Mouse (Mus musculus) forebrain, embryonic 14.5 days (tissue): ENCODE data around the gene Dtnbp1. TPM values are rescaled to one million over a fixed set of nuclear protein-coding genes. Genes with fewer than 3 reads are reported as not detected.
A peak's percentile ranks its signal among the peaks of the same experiment; 100 is the strongest.

Experiments used
- ATAC-seq: fragments of 200-750 bp; cut with Nextera tagmentation; 2 replicates; pipeline ENCODE4 v1.8.0; 2017; ENCODE audit warnings: mild to moderate bottlenecking, moderate library complexity
- DNase-seq: peaks from one replicate; pipeline ENCODE4 v3.0.0-alpha.2; 2015; ENCODE audit warnings: low spot score
- H3K27ac ChIP-seq: fragments of 300-500 bp; sonication (generic); 2 replicates; pipeline ENCODE4 v1.5.1; 2014; ENCODE audit warnings: low read depth, mild to moderate bottlenecking, control low read depth, low read length, moderate library complexity
- H3K27me3 ChIP-seq: fragments of 300-500 bp; sonication (generic); replicated peaks from 2 replicates; pipeline ENCODE4 v1.6.1; 2014; ENCODE audit warnings: low read length, control low read depth, mixed read lengths; ENCODE audit not compliant: control insufficient read depth, insufficient read depth
- H3K36me3 ChIP-seq: fragments of 300-500 bp; sonication (generic); 2 replicates; pipeline ENCODE4 v1.6.1; 2014; ENCODE audit warnings: low read length, control low read depth; ENCODE audit not compliant: control insufficient read depth, insufficient read depth
- H3K4me1 ChIP-seq: fragments of 300-500 bp; sonication (generic); 2 replicates; pipeline ENCODE4 v1.6.1; 2014; ENCODE audit warnings: antibody characterized with exemption, low read length, control low read depth; ENCODE audit not compliant: control insufficient read depth, insufficient read depth
- H3K4me2 ChIP-seq: fragments of 300-500 bp; sonication (generic); 2 replicates; pipeline ENCODE4 v1.6.1; 2014; ENCODE audit warnings: mild to moderate bottlenecking, control low read depth, low read length
- H3K4me3 ChIP-seq: fragments of 300-500 bp; sonication (generic); 2 replicates; pipeline ENCODE4 v1.5.1; 2014; ENCODE audit warnings: low read depth, low read length, control low read depth
- H3K9ac ChIP-seq: fragments of 300-500 bp; sonication (generic); 2 replicates; pipeline ENCODE4 v1.6.1; 2014; ENCODE audit warnings: mild to moderate bottlenecking, low read length, control low read depth, moderate library complexity
- H3K9me3 ChIP-seq: fragments of 300-500 bp; sonication (generic); replicated peaks from 2 replicates; pipeline ENCODE4 v1.6.1; 2016; ENCODE audit warnings: low read length, control low read depth, mixed read lengths; ENCODE audit not compliant: control insufficient read depth
- WGBS: fragments of 180-500 bp; shearing (Covaris S2); extraction: QIAGEN DNeasy Blood & Tissue Kit; methylation state at CpG from one replicate; pipeline ENCODE4 v1.1.7; 2014; 5-methylcytosine and 5-hydroxymethylcytosine counted together
- polyA plus RNA-seq: library from polyadenylated mRNA; unstranded; fragments of >200 nt; fragmentation: Nextera tagmentation; extraction: Ambion mirVana; gene quantifications from 2 replicates; pipeline ENCODE4 v1.2.1, GENCODE M21; 2014

Dtnbp1 gene
- polyA plus RNA-seq, 1 experiment from 2014 or later = 122 TPM

DNA sequence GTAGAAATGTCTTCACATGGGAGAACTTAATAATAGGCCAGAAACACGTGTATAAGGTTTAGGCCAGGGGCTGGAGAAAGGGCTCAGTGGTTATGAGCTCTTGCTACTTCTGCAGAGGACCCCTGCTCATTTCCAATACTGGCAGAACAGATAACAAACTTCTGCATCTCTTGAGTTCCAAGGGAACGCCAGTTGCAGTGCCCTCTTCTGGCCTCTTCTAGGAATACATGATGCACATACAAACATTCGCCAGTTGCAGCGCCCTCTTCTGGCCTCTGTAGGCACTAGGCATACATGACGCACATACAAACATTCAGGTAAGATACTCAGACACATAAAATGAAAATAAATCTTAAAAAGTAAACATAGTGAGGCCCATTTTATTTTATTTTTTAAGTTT lies 4.5 kb upstream of the Dtnbp1 start:
- no peaks in the 10 kb centered on the region for H3K9me3 ChIP-seq
- no peak overlapping the region for H3K9ac ChIP-seq
- DNase-seq = peak; percentile 23
- no peaks in the 10 kb centered on the region for H3K4me1 ChIP-seq
- no peak for ATAC-seq
- H3K4me3 ChIP-seq = no peak overlapping the region
- no peak overlapping the region for H3K4me2 ChIP-seq
- no peaks in the 10 kb centered on the region for H3K27me3 ChIP-seq
- no peaks in the 10 kb centered on the region for H3K36me3 ChIP-seq
- H3K27ac ChIP-seq = no peak overlapping the region
- 83% methylated on average over 5 of the region's 5 CpGs for WGBS

DNA sequence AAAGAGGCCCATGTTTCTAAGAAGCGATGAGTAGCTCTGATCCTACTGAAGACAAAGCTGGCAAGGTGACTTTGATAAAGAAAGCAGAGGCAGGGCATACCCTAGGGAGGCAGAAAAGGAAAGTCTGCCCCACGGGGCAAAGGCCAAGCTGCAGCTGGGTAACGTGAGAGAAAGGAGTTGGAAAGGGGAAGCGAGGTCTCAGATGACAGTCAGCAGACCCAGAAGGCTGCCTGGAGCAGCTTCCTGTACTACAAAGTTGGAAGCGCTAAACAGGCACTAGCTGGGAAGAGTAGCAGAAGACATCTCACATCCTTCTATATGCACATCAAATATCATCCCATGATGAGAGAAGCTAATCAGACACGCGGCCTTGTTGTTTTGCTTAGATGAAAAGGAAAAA lies 3.9 kb upstream of the Dtnbp1 start:
- no peak for ATAC-seq
- no peak for DNase-seq
- H3K4me1 ChIP-seq = 0 out of 2 replicates have a peak, but pooled peaks cover 2% of the 10 kb centered on the region
- no peak overlapping the region for H3K4me3 ChIP-seq
- H3K9ac ChIP-seq = no peak overlapping the region
- no peak overlapping the region for H3K4me2 ChIP-seq
- no peak overlapping the region for H3K27ac ChIP-seq
- no peaks in the 10 kb centered on the region for H3K9me3 ChIP-seq
- WGBS = 91% methylated on average over 7 of the region's 7 CpGs
- no peaks in the 10 kb centered on the region for H3K36me3 ChIP-seq
- H3K27me3 ChIP-seq = no peaks in the 10 kb centered on the region

DNA sequence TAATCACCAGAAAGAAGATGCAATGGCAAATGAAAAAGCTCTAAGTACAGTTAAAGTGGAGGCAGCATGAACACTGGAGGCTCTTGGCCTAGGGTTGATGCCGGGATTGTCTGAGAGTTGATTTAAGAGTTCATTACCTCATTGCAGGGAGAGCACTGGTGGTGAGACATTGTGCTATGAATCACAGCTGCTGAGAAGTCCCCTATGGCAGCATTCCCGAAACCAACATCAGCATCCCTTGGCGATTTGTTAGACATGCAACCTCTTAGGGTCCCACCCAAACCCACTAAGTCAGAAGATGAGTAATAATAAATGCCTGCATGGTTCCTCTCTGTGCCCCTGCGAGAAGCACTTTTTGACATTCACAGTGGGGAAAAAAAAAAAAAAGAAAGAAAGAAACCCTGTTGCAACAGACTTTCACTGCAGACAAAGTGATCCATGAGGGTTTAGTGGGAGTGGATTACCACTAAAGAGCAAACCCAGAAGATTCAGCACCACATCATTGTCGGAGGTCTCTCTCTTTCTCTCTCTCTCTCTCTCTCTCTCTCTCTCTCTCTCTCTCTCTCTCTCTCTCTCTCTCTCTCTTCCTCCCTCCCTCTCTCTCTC lies 3.1 kb upstream of the Dtnbp1 start:
- Histone ChIP-seq H3K4me3 (no peak overlapping the region), H3K4me2 (no peak overlapping the region), H3K9me3 (no peaks in the 10 kb centered on the region), H3K27ac (no peak overlapping the region), H3K4me1 (peaks cover 4% of the 10 kb centered on the region; the same call in 1 of the 2 replicates), H3K36me3 (no peaks in the 10 kb centered on the region), H3K9ac (no peak overlapping the region), H3K27me3 (no peaks in the 10 kb centered on the region)
- no peak for DNase-seq
- ATAC-seq = no peak
- WGBS = 84% methylated on average over 5 of the region's 5 CpGs

DNA sequence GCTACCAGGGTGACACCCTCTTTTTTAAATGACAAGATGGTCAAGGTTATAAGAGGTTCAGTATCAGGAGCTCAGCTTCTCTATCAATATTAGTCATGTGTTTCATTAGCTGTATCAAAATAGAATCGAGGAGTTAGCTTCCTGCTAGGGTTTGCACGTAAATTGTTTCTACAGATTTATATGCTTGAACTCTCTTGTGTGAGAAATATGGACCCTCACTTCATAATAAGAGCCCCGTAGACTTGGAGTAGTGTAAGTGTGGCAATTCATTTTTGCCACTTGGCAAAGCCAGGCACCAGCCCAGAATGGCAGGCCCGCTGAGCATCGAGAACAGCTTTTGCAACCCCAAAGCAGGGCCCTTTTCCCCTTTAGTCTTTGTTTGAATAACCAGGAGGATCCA lies 1.1 kb upstream of the Dtnbp1 start:
- no peaks in the 10 kb centered on the region for H3K27me3 ChIP-seq
- no peaks in the 10 kb centered on the region for H3K9me3 ChIP-seq
- no peak for ATAC-seq
- no peak overlapping the region for H3K9ac ChIP-seq
- H3K4me2 ChIP-seq = 0 out of 2 replicates have a peak overlapping the region, but pooled peaks have one; percentile 76
- no peak for DNase-seq
- H3K4me3 ChIP-seq = no peak overlapping the region
- no peak overlapping the region for H3K27ac ChIP-seq
- peaks cover 4% of the 10 kb centered on the region; the same call in 1 of the 2 replicates for H3K4me1 ChIP-seq
- WGBS = 72% methylated on average over 5 of the region's 5 CpGs
- no peaks in the 10 kb centered on the region for H3K36me3 ChIP-seq

DNA sequence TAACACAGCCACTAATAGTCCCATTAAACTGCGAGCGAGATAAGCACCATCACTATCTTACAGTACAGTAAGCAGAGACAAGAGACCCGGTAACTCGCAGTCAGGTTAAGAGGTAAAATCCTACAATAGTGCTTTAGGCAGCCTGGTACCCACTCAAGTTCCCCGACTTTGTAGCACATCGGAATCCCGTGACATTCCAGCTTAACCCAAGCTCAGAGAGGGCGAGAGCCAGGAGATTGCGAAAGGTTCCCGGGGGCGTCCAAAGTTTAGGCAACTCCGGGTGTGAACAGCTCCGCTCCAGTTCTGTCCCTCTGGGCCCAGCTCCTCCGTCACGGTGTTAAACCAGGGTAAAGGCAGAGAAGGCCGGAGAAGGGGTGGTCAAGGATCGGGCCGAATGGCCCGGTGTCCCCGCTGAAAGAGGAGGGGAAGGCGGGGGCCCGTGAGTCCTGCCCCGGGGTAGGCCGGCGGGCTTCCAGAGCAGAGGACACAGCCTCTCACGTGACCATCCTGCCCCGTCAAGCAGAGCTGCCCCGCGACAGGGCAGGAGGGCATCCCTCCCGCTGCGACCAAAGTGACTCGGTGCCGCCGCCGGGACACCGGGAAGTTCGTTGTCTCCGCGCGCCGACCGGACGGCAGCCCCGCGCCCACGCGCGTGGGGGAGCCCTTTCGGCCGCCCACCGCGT lies 578 bp downstream of the Dtnbp1 start:
- Histone ChIP-seq H3K9me3 (no peaks in the 10 kb centered on the region), H3K4me1 (peaks cover 4% of the 10 kb centered on the region; the same call in 1 of the 2 replicates), H3K27ac (no peak overlapping the region; the same call in 1 of the 2 replicates), H3K4me2 (peak overlapping the region; percentile 76), H3K27me3 (no peaks in the 10 kb centered on the region), H3K36me3 (no peaks in the 10 kb centered on the region), H3K9ac (peak overlapping the region; percentile 80), H3K4me3 (peak overlapping the region; percentile 87)
- under 1% methylated on average over 48 of the region's 52 CpGs for WGBS
- ATAC-seq (peak; percentile 60), DNase-seq (peak; percentile 50)

DNA sequence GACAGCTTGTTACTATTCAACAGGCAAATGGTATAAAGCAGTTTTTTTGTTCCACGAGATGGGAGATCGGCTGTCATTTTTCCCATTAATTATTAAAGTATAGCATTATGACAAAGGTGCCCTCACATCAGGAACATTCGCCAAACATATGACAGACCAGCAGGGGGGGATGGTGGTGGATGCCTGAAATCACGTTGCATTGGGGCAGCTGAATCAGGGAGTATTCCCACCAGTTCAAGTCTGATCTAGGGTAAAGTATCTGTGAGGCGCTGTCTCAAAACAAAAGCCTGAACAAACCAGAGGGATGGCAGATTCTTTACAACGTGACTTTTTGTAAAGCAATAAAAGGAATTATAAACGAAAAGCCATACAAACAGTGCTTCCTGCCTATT lies 1.1 kb downstream of the Dtnbp1 start:
- H3K9ac ChIP-seq = peak overlapping the region; percentile 80
- 16% methylated on average over 7 of the region's 7 CpGs for WGBS
- ATAC-seq (no peak), DNase-seq (peak; percentile 57)
- peak overlapping the region; percentile 76 for H3K4me2 ChIP-seq
- H3K4me1 ChIP-seq = peaks cover 4% of the 10 kb centered on the region; the same call in 1 of the 2 replicates
- H3K36me3 ChIP-seq = no peaks in the 10 kb centered on the region
- H3K9me3 ChIP-seq = no peaks in the 10 kb centered on the region
- H3K4me3 ChIP-seq = peak overlapping the region; percentile 87
- H3K27ac ChIP-seq = no peak overlapping the region
- no peaks in the 10 kb centered on the region for H3K27me3 ChIP-seq

DNA sequence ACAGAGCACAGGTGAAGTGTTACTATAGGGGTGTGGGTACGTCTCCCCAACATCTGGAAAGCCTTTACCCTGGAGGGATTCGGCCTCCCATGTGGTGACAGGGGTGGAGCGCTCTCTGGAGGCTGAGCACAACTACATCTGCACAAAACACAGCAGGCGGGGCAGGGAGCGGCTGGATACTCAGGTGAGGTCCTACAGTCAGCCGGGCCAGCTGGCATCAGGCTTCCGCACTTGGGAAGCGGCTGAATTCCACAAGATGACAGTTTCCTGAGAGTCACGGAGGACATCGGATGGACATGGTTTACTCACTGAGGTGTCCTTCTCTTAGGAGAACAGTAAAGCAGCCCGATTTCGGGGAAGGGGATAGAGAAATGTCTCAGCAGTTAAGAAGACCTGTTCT lies 2.7 kb downstream of the Dtnbp1 start:
- Histone ChIP-seq H3K9me3 (no peaks in the 10 kb centered on the region), H3K27ac (no peak overlapping the region), H3K4me2 (no peak overlapping the region), H3K9ac (no peak overlapping the region), H3K36me3 (no peaks in the 10 kb centered on the region), H3K4me1 (peaks cover 4% of the 10 kb centered on the region; the same call in 1 of the 2 replicates), H3K27me3 (no peaks in the 10 kb centered on the region), H3K4me3 (no peak overlapping the region)
- DNase-seq (no peak), ATAC-seq (no peak)
- WGBS = 93% methylated on average over 12 of the region's 12 CpGs

DNA sequence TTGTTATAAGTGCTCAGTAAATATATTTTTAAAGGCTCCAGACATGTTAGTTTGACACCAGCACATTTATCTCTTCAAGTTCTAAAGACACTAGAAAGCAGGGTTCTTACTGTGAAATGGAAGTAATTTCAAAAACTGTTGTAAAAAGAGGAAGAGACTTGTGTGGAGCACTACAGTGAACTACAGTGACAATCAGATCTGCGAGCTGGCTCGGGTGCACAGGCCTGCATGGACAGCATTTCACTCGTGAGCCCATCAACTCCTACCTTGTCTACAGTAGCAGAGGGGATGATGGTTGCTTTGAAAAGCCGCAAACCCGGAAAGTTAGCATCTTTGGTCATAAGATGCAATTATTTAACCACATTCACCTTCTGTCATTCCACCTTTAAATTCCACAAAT lies 5.6 kb downstream of the Dtnbp1 start:
- no peaks in the 10 kb centered on the region for H3K9me3 ChIP-seq
- H3K36me3 ChIP-seq = no peaks in the 10 kb centered on the region
- no peak overlapping the region for H3K9ac ChIP-seq
- H3K27me3 ChIP-seq = no peaks in the 10 kb centered on the region
- 85% methylated on average over 5 of the region's 5 CpGs for WGBS
- H3K4me3 ChIP-seq = no peak overlapping the region
- H3K4me2 ChIP-seq = no peak overlapping the region
- H3K27ac ChIP-seq = no peak overlapping the region
- ATAC-seq (no peak), DNase-seq (no peak)
- H3K4me1 ChIP-seq = peaks cover 8% of the 10 kb centered on the region; the same call in 1 of the 2 replicates

DNA sequence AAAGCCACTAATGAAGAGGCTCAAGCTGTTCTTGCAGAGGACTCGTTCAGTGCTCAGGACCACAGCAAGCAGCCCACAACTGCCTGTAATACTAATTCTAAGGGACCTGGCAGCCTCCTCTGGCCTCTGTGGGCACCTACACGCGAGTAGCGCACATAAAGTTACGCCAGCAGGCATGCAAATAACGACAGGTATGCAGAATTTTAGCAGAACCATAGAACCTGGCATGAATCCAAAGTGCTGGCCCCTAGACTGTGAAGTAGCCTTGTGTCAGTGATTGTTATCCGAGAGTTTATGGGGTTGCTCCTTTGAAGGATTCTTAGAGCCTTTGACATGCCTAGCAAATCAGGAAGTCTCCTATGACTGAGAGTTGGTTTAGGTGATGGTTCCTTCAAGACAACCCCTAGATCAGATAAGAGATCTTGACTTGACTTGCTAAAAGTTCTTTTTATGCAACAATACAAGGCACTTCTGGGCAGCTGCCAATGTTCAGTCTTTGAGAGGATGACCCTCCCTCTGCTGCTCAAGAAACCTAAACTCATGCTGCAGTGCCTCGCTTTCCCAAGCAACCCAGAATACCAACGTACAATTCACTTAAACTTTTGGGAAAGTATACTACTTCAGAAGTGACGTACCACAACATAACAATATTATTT lies 9.3 kb downstream of the Dtnbp1 start:
- Histone ChIP-seq H3K27ac (no peak overlapping the region), H3K9me3 (no peaks in the 10 kb centered on the region), H3K4me2 (no peak overlapping the region), H3K36me3 (no peaks in the 10 kb centered on the region), H3K4me3 (no peak overlapping the region), H3K4me1 (peaks cover 9% of the 10 kb centered on the region; the same call in 1 of the 2 replicates), H3K9ac (no peak overlapping the region), H3K27me3 (no peaks in the 10 kb centered on the region)
- whole genome bisulfite sequencing = 80% methylated on average over 10 of the region's 10 CpGs
- ATAC-seq (no peak), DNase-seq (peak; percentile 20)
